Mouse (Mus musculus) frontal cortex, postnatal 25 days (tissue): ENCODE data around the gene Ehmt1.
A peak's percentile ranks its signal among the peaks of the same experiment; 100 is the strongest.

Source experiments
- DNase-seq, 2 experiments: peaks; one replicate each; pipeline ENCODE4 v3.0.0; 2022; ENCODE audit warnings: low spot score in 2 of 2

Ehmt1 gene

GRCm38 (mm10) chr2:24805621-24806020, 113.8 kb downstream of the Ehmt1 start:
- no peak for DNase-seq

- no peak for DNase-seq
Measured at GRCm38 (mm10) chr2:24796833-24797457, 122.5 kb downstream of the Ehmt1 start.

DNA sequence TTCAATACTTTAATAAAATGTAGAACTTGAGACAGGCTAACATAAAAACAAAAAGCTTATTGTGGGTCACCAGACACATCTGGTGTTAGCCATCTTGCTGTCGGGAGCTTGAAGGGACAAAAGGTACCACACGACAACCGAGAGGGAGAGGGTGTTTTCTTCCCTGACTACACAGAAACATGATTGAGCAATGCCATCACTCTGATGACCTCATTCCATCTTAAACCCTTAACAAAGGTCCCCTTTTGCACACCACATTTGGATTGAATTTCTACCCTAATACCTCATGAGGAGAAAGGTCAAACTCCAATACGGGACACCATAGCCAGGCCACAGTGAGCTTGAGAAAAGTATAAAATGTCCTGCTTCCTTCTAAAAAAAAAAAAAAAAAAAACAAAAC, 132.2 kb downstream of the Ehmt1 start:
- no peak for DNase-seq

DNA sequence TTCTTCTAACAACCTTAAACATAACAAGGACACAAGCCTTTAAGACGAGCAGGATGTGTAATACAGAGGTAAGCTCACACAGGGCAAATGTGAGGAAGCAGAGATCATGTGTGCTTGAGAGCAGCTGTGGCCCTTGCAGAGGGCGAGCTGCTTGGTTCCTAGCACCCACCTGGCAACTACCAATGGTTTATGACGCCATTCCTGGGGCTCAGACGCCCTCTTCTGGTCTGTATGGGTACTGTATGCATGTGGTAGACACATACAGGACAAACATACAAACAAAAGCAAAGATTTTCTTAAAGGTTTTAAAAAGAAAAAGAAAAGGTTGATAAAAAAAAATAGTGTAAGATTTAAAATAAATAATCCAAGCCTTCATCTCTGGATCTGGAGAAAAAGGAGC, 138.2 kb downstream of the Ehmt1 start:
- no peak for DNase-seq

DNA sequence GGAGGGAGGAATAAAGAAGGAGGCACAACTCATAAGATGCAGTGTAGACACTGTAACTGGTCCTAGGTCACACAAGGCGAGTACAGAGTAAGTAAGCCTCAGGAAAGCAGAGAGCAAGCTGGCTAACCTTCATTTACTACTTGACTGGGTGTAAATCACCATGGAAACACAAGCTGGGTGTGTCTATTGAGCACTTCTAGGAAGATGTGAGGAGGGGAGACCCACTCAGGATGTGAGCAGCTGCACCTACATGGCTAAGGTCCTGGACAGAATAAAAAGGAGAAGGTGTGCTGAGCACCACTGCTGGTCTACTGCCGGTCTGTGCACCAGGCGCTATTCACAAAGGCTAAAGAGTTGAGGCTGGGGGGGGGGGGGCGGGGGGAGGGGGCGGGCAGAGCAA, 142.6 kb downstream of the Ehmt1 start:
- DNase-seq, result no peak

DNA sequence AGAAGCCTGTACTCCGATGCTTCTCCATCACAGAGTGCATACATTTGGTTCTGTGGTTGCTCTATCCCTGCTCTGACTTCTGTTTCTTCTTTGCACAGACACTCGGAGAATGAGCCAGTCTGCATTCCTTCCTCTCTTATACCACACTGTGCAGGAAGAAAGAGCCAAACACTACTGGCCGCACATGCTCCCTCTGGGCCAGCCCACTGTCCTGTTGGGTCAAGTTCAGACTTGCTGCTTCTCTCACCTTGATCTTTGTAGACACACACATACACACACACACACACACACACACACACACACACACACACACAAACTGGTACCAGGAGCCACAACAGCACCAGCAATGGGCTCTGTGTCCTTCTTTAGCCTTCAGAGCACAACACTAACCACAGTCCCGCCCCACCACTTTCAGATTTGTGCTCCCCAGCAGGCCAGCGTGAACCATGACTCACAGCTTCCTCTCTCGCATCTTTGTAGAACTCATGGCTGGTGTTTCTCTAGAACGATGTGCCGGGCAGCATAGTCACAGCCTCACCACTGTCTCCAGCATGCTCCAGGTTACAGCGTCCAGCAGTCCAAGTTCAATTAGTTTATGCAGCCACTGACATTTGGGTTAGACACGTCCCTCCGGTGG, 143.3 kb downstream of the Ehmt1 start:
- DNase-seq, result no peak

- no peak for DNase-seq
Measured at GRCm38 (mm10) chr2:24774832-24775231, 144.6 kb downstream of the Ehmt1 start.

- no peak for DNase-seq
Measured at GRCm38 (mm10) chr2:24770861-24771260, 148.6 kb downstream of the Ehmt1 start.

DNA sequence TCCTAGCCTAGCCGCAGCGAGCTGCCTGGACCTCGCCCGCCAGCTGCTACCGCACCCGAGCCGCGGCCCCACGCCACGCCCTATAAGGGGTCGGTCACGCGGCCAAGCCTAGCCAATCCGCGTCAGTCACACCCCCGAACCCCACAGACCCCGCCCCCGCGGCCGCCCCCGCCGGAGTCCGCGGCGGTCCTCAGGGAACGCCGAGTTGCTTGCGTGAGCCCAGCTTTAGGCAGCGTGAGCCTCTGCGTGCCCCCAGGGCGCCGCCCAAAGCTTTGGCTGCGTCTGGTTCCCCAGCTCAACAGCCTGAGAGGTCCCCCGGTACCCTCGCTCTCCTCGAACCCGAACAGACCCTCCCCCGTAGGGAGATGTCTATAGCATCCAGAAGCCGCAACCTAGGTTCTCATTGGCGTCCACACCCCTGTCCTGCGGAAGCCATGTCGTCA, 156.3 kb downstream of the Ehmt1 start, which contains the start of gene Cacna1b:
Gene Cacna1b (minus strand): TSS at position 38 of the 443 bp plus-strand sequence.
- peak; percentile 80 to 83 for DNase-seq

GRCm38 (mm10) chr2:24762446-24762960, 156.9 kb downstream of the Ehmt1 start:
- peak; percentile 21 to 45 for DNase-seq

GRCm38 (mm10) chr2:24761923-24762445, 157.4 kb downstream of the Ehmt1 start:
- peak; percentile 43 to 46 for DNase-seq

GRCm38 (mm10) chr2:24755276-24755675, 164.1 kb downstream of the Ehmt1 start:
- DNase-seq, result peak; percentile 48 to 59

DNA sequence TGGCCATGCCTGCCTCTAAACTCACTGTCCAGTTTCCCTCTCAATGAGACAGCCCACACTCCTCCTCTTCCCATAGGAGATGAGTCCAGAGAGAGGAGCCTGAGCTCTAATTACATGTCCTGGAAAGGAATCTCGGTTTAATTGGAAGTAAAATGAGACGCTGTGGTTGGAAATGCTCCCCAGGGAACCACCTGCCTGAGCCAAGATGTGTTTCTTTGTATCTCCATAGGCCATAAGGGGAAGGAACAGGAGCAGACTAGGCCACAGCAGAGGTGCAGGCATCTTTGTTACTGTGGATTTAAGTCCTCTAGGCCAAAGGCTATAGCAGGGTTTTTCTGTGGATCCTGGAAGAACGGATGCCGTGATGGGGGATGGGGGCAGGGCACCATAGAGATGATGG, 166.8 kb downstream of the Ehmt1 start:
- DNase-seq, result no peak

DNA sequence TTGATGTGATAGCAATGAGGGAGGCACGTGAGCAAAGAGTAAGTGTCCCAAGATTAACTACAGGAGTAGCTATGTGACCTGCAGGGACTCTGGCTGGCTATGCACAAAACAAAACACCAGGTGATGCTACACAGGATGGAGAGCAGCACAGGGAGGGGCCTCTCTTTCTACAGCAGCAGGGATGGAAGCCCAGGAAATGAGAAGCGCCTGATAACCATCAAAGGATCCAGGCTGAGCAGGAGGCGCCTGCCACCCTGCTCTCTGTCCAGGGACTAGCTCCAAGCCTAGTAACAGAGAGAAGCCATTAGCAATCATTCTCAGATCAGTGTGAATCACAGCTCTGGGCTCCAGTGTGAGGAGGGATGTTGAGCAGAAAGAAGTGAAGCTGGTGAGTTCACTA, 169.4 kb downstream of the Ehmt1 start:
- no peak for DNase-seq

- DNase-seq, result no peak
Measured at GRCm38 (mm10) chr2:24747878-24748277, 171.5 kb downstream of the Ehmt1 start.
